Mouse (Mus musculus): ENCODE measurements around the gene Dnajc16.

GRCm38 (mm10) chr4:141822089-141822488 lies 31.4 kb upstream of the Dnajc16 start:
- TF ChIP-seq CTCF (IDR thresholded peaks at IDR 0.05): peak; percentile 52
- no peak for TF ChIP-seq POLR2A (IDR thresholded peaks at IDR 0.05; ENCODE audit: insufficient read depth, low read depth, low read length)
- TF ChIP-seq EP300 (IDR thresholded peaks at IDR 0.05; ENCODE audit: insufficient read depth, low read depth, low read length): no peak

All from heart, adult 2 months (tissue).